Mouse (Mus musculus): ENCODE measurements around the gene Rapgef5.

- no peak for TF ChIP-seq TAL1 (IDR thresholded peaks at IDR 0.05; ENCODE audit: low read length)
- no peak for TF ChIP-seq GATA1 (IDR thresholded peaks at IDR 0.05; ENCODE audit: low read length)
Observed at GRCm38 (mm10) chr12:117737332-117738031, 221.2 kb downstream of the Rapgef5 start.
